Mouse (Mus musculus): Measurements from ENCODE around the gene Slc25a25. TPM values are rescaled to one million over a fixed set of nuclear protein-coding genes. Genes with fewer than 3 reads are reported as not detected.

The Slc25a25 gene
- polyA plus RNA-seq, 1 experiment = 11.2 TPM

DNA sequence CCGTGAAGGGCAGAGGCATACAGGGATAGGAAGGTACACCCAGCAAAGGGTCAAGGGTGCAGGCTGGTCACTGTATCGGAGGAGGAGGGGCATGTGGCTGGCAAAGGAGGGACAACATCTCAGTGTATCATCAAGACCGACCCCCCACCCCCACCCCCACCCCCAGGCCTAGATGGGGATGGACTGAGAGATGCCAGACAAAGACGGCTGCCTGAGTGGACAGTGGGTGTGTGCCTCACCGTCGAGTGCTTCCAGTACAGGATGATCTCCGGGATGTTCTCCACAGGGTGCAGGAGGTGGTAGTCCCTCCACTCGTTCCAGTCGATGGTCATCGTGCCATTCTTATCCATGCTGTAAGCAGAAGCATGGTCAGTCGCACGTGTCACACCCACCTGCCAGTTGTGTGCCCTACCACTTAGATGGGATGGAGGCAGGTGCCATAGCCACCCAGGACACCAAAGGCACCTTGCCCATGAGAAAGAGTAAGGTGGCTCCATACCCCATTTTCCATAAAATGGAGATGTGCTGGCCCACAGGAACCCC lies 31.1 kb downstream of the Slc25a25 start:
- peaks cover 38% of the 10 kb centered on the region for H3K79me2 ChIP-seq (ENCODE audit: control insufficient read depth, insufficient read depth)
- no peaks in the 10 kb centered on the region for H3K27me3 ChIP-seq (ENCODE audit: control insufficient read depth, insufficient read depth, insufficient read length)
- TF ChIP-seq MYOG (IDR thresholded peaks at IDR 0.05; ENCODE audit: control insufficient read depth, extremely low read depth, insufficient read length) (no peak), CEBPB (IDR thresholded peaks at IDR 0.05; ENCODE audit: low read depth) (no peak)
- H3K36me3 ChIP-seq (ENCODE audit: control insufficient read depth, insufficient read depth) = peaks cover 51% of the 10 kb centered on the region
- no peak overlapping the region for H3ac ChIP-seq (ENCODE audit: control insufficient read depth, insufficient read length, low read depth)
- H3K79me3 ChIP-seq (ENCODE audit: low read depth) = peaks cover 17% of the 10 kb centered on the region
- no peak overlapping the region for H3K4me3 ChIP-seq (ENCODE audit: insufficient read depth, poor library complexity, severe bottlenecking)

DNA sequence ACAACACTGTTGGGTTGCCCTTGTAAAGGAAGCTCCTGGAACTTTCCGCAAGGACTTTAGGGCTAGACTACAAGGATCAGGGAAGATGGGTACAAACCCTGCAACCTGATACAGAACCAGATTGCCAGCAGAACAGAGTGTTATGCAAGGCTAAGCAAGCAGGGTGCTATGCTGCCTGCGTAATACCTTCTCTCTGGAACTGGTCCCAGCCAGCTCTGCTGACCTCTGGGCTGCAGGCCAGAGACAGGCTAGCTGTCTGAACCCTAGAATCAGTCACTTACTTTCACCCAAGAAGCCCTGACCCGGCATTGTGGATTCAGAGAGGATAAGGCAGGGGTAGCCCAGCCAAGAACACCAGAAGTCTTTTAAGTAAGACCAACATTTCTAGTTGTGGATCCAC lies 31.9 kb downstream of the Slc25a25 start:
- Histone ChIP-seq H3ac (ENCODE audit: control insufficient read depth, insufficient read length, low read depth) (no peak overlapping the region), H3K79me2 (ENCODE audit: control insufficient read depth, insufficient read depth) (peaks cover 31% of the 10 kb centered on the region), H3K36me3 (ENCODE audit: control insufficient read depth, insufficient read depth) (peaks cover 51% of the 10 kb centered on the region), H3K79me3 (ENCODE audit: low read depth) (peaks cover 17% of the 10 kb centered on the region), H3K27me3 (ENCODE audit: control insufficient read depth, insufficient read depth, insufficient read length) (no peaks in the 10 kb centered on the region), H3K4me3 (ENCODE audit: insufficient read depth, poor library complexity, severe bottlenecking) (no peak overlapping the region)
- TF ChIP-seq MYOD1 (IDR thresholded peaks at IDR 0.05; ENCODE audit: control insufficient read depth, insufficient read length, low read depth) (no peak), CEBPB (IDR thresholded peaks at IDR 0.05; ENCODE audit: low read depth) (no peak), FOSL1 (IDR thresholded peaks at IDR 0.05; ENCODE audit: insufficient read depth, low read length, poor library complexity, severe bottlenecking) (no peak), USF1 (IDR thresholded peaks at IDR 0.05; ENCODE audit: low read depth) (no peak), MAX (IDR thresholded peaks at IDR 0.05) (no peak), CTCF (IDR thresholded peaks at IDR 0.05; ENCODE audit: control insufficient read depth, insufficient read depth, insufficient read length) (no peak)

DNA sequence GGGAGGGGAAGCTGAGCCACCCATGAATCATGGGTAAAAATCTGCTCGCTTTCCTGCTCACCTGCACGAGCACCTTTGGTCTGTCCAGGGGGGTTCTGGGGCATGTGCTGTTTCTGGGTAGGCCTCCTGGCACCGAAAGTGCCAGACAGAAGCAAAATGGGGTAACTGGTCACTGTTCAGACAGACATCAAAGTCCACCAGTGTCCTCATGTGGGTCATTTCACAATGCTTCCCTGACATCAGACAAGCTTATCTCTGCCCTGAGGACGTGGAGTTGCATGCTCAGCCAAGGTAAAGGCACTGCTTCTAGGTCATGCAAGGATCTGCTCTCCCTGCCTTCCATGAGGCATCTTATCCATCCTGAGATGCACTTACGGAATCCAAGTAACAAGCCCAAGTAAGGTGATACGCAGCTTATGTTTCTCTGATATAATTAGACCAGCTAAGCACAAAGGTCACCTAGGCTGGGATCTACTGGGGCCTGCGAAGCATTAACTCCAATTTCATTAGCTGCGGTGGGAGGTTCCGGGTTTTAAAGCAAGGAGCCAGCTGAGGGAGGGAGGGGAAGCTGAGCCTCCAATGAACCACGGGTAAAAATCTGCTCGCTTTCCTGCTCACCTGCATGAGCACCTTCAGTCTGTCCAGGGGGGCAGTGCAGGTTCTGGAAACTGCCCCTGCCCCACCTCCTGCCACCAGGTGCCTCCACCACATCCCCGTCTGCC lies 32.7 kb downstream of the Slc25a25 start:
- no peak overlapping the region for H3K4me3 ChIP-seq (ENCODE audit: insufficient read depth, poor library complexity, severe bottlenecking)
- H3K79me2 ChIP-seq (ENCODE audit: control insufficient read depth, insufficient read depth) = peaks cover 29% of the 10 kb centered on the region
- TF ChIP-seq USF1 (IDR thresholded peaks at IDR 0.05; ENCODE audit: low read depth) = no peak
- no peak for TF ChIP-seq CTCF (IDR thresholded peaks at IDR 0.05; ENCODE audit: control insufficient read depth, insufficient read depth, insufficient read length)
- no peak for TF ChIP-seq MAX (IDR thresholded peaks at IDR 0.05)
- TF ChIP-seq FOSL1 (IDR thresholded peaks at IDR 0.05; ENCODE audit: insufficient read depth, low read length, poor library complexity, severe bottlenecking) = no peak
- TF ChIP-seq MYOD1 (IDR thresholded peaks at IDR 0.05; ENCODE audit: control insufficient read depth, insufficient read length, low read depth) = no peak
- no peak for TF ChIP-seq CEBPB (IDR thresholded peaks at IDR 0.05; ENCODE audit: low read depth)
- no peak for TF ChIP-seq MYOG (IDR thresholded peaks at IDR 0.05; ENCODE audit: control insufficient read depth, extremely low read depth, insufficient read length)
- no peaks in the 10 kb centered on the region for H3K27me3 ChIP-seq (ENCODE audit: control insufficient read depth, insufficient read depth, insufficient read length)
- peaks cover 51% of the 10 kb centered on the region for H3K36me3 ChIP-seq (ENCODE audit: control insufficient read depth, insufficient read depth)
- H3ac ChIP-seq (ENCODE audit: control insufficient read depth, insufficient read length, low read depth) = no peak overlapping the region
- H3K79me3 ChIP-seq (ENCODE audit: low read depth) = peaks cover 17% of the 10 kb centered on the region

DNA sequence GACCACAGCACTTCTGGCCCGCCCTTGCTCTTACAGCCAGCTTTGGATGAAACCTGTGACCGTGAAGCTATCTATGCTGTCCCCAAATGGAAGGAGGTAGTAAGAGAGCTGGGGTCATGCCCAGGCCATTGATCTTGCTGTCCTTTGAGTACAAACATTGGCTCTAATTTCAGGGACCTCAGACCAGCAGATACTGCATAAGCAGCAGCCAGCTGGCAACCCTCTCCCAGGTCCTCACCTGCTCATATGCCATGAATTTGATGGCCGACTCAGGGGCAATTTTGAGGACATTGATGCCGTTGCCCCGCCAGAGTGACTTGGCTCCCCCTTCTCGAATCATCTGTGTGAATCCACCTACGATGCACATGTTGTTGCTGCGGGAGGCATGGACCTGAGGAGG lies 33.8 kb downstream of the Slc25a25 start:
- H3K36me3 ChIP-seq (ENCODE audit: control insufficient read depth, insufficient read depth) = peaks cover 51% of the 10 kb centered on the region
- H3K4me3 ChIP-seq (ENCODE audit: insufficient read depth, poor library complexity, severe bottlenecking) = no peak overlapping the region
- TF ChIP-seq MYOG (IDR thresholded peaks at IDR 0.05; ENCODE audit: control insufficient read depth, extremely low read depth, insufficient read length) (no peak), MAX (IDR thresholded peaks at IDR 0.05) (no peak), CEBPB (IDR thresholded peaks at IDR 0.05; ENCODE audit: low read depth) (no peak), USF1 (IDR thresholded peaks at IDR 0.05; ENCODE audit: low read depth) (no peak), CTCF (IDR thresholded peaks at IDR 0.05; ENCODE audit: control insufficient read depth, insufficient read depth, insufficient read length) (no peak), FOSL1 (IDR thresholded peaks at IDR 0.05; ENCODE audit: insufficient read depth, low read length, poor library complexity, severe bottlenecking) (no peak), MYOD1 (IDR thresholded peaks at IDR 0.05; ENCODE audit: control insufficient read depth, insufficient read length, low read depth) (no peak)
- H3ac ChIP-seq (ENCODE audit: control insufficient read depth, insufficient read length, low read depth) = no peak overlapping the region
- no peaks in the 10 kb centered on the region for H3K27me3 ChIP-seq (ENCODE audit: control insufficient read depth, insufficient read depth, insufficient read length)
- H3K79me2 ChIP-seq (ENCODE audit: control insufficient read depth, insufficient read depth) = peaks cover 18% of the 10 kb centered on the region
- peaks cover 9% of the 10 kb centered on the region for H3K79me3 ChIP-seq (ENCODE audit: low read depth)

DNA sequence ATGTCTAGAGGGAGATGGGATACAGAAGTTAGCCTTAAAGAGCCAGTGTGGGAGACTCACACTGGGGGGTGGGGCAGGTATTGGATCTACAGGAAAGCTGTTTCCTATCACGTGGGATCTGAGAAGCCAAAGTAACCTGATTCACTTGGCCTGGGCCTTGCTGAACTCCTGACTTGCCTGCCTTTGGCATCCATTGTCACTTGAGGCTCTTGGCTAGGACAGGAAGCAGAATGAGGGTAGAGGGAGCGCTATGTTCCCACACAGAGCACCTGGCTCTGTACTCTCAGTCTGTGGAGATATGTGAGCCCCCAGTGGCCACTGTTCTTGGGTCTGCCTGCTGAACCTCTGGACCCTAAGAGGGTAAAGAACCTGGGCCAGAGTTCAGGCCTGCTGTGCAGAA lies 34.7 kb downstream of the Slc25a25 start:
- TF ChIP-seq USF1 (IDR thresholded peaks at IDR 0.05; ENCODE audit: low read depth) (no peak), FOSL1 (IDR thresholded peaks at IDR 0.05; ENCODE audit: insufficient read depth, low read length, poor library complexity, severe bottlenecking) (no peak), MAX (IDR thresholded peaks at IDR 0.05) (no peak), MYOG (IDR thresholded peaks at IDR 0.05; ENCODE audit: control insufficient read depth, extremely low read depth, insufficient read length) (no peak), CEBPB (IDR thresholded peaks at IDR 0.05; ENCODE audit: low read depth) (no peak), MYOD1 (IDR thresholded peaks at IDR 0.05; ENCODE audit: control insufficient read depth, insufficient read length, low read depth) (no peak), CTCF (IDR thresholded peaks at IDR 0.05; ENCODE audit: control insufficient read depth, insufficient read depth, insufficient read length) (no peak)
- Histone ChIP-seq H3K4me3 (ENCODE audit: insufficient read depth, poor library complexity, severe bottlenecking) (no peak overlapping the region), H3K79me3 (ENCODE audit: low read depth) (peaks cover 2% of the 10 kb centered on the region), H3ac (ENCODE audit: control insufficient read depth, insufficient read length, low read depth) (no peak overlapping the region), H3K79me2 (ENCODE audit: control insufficient read depth, insufficient read depth) (peaks cover 9% of the 10 kb centered on the region), H3K36me3 (ENCODE audit: control insufficient read depth, insufficient read depth) (peaks cover 51% of the 10 kb centered on the region), H3K27me3 (ENCODE audit: control insufficient read depth, insufficient read depth, insufficient read length) (no peaks in the 10 kb centered on the region)

DNA sequence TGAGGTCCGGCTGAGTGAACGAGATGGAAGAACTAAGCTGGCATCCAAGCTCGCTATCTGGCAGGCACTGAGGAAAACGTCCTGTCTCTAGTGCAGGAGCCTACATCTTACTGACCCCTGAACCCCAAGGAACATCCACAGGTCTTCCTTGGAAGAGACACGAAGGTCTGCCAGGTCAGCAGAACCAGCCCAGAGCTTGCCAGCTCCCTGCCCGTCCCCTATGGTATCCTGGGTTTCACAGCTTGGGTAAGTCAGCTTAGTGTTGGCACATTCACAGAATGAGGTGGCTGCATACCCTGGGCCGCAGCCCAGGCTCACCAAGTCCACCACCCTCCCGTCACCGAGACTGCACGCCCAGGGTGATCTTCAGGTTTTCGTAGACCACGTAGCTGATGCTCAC lies 35.4 kb downstream of the Slc25a25 start:
- Histone ChIP-seq H3K79me3 (ENCODE audit: low read depth) (peaks cover 2% of the 10 kb centered on the region), H3K79me2 (ENCODE audit: control insufficient read depth, insufficient read depth) (peaks cover 1% of the 10 kb centered on the region), H3K27me3 (ENCODE audit: control insufficient read depth, insufficient read depth, insufficient read length) (no peaks in the 10 kb centered on the region), H3K36me3 (ENCODE audit: control insufficient read depth, insufficient read depth) (peaks cover 46% of the 10 kb centered on the region), H3K4me3 (ENCODE audit: insufficient read depth, poor library complexity, severe bottlenecking) (no peak overlapping the region), H3ac (ENCODE audit: control insufficient read depth, insufficient read length, low read depth) (no peak overlapping the region)
- no peak for TF ChIP-seq MYOG (IDR thresholded peaks at IDR 0.05; ENCODE audit: control insufficient read depth, extremely low read depth, insufficient read length)
- TF ChIP-seq USF1 (IDR thresholded peaks at IDR 0.05; ENCODE audit: low read depth) = no peak
- TF ChIP-seq CEBPB (IDR thresholded peaks at IDR 0.05; ENCODE audit: low read depth) = no peak
- TF ChIP-seq MYOD1 (IDR thresholded peaks at IDR 0.05; ENCODE audit: control insufficient read depth, insufficient read length, low read depth) = no peak
- TF ChIP-seq MAX (IDR thresholded peaks at IDR 0.05) = no peak
- TF ChIP-seq CTCF (IDR thresholded peaks at IDR 0.05; ENCODE audit: control insufficient read depth, insufficient read depth, insufficient read length) = no peak
- TF ChIP-seq FOSL1 (IDR thresholded peaks at IDR 0.05; ENCODE audit: insufficient read depth, low read length, poor library complexity, severe bottlenecking) = no peak
